Mouse (Mus musculus): Measurements from ENCODE around the gene Gm20388. TPM values are rescaled to one million over a fixed set of nuclear protein-coding genes. Genes with fewer than 3 reads are reported as not detected.
A peak's percentile ranks its signal among the peaks of the same experiment; 100 is the strongest.
"Not testable (repeated sequence)": the region's sequence is repeated elsewhere in the genome, so short reads cannot be mapped to it uniquely, and the experiment has no call there.

Gm20388 gene
- polyA plus RNA-seq, 1 experiment from 2014 or later: 8.3 TPM

- H3K27me3 ChIP-seq (replicated peaks; ENCODE audit: control insufficient read depth, insufficient read depth, low read length); DNase-seq (ENCODE audit: low spot score); H3K4me2 ChIP-seq (ENCODE audit: low read length); H3K4me3 ChIP-seq (ENCODE audit: low read depth, low read length); ATAC-seq (replicated peaks; ENCODE audit: low FRiP score, low TSS enrichment, low read depth); H3K9ac ChIP-seq (ENCODE audit: low read length); H3K9me3 ChIP-seq (ENCODE audit: control insufficient read depth, low read length); H3K36me3 ChIP-seq (ENCODE audit: control insufficient read depth, insufficient read depth, low read length): not testable (repeated sequence)
- WGBS: 73% methylated on average over 3 of the region's 3 CpGs
- Histone ChIP-seq H3K4me1 (replicated peaks; ENCODE audit: control insufficient read depth, insufficient read depth, low read length) (peaks cover 26% of the 10 kb centered on the region), H3K27ac (ENCODE audit: low read depth) (peak overlapping the region; percentile 55; the same call in 1 of the 2 replicates)
These were observed 423.6 kb downstream of the Gm20388 start for GRCm38 (mm10) chr8:120334261-120334660.

- Histone ChIP-seq H3K4me1 (replicated peaks; ENCODE audit: control insufficient read depth, insufficient read depth, low read length) (peaks cover 26% of the 10 kb centered on the region), H3K4me2 (ENCODE audit: low read length) (0 out of 2 replicates have a peak overlapping the region, but pooled peaks have one; percentile 1), H3K9ac (ENCODE audit: low read length) (0 out of 2 replicates have a peak overlapping the region, but pooled peaks have one; percentile 10), H3K27ac (ENCODE audit: low read depth) (peak overlapping the region; percentile 55), H3K36me3 (ENCODE audit: control insufficient read depth, insufficient read depth, low read length) (no peaks in the 10 kb centered on the region), H3K9me3 (ENCODE audit: control insufficient read depth, low read length) (no peaks in the 10 kb centered on the region), H3K27me3 (replicated peaks; ENCODE audit: control insufficient read depth, insufficient read depth, low read length) (no peaks in the 10 kb centered on the region), H3K4me3 (ENCODE audit: low read depth, low read length) (no peak overlapping the region)
- DNase-seq (ENCODE audit: low spot score): no peak
- ATAC-seq (replicated peaks; ENCODE audit: low FRiP score, low TSS enrichment, low read depth): no peak
- WGBS: 4% methylated on average over 4 of the region's 5 CpGs
These were observed 424.2 kb downstream of the Gm20388 start for GRCm38 (mm10) chr8:120334878-120335261.

GRCm38 (mm10) chr8:120335262-120336086 lies 424.8 kb downstream of the Gm20388 start:
- peak; percentile 62 for DNase-seq (ENCODE audit: low spot score)
- no peaks in the 10 kb centered on the region for H3K27me3 ChIP-seq (replicated peaks; ENCODE audit: control insufficient read depth, insufficient read depth, low read length)
- H3K36me3 ChIP-seq (ENCODE audit: control insufficient read depth, insufficient read depth, low read length): no peaks in the 10 kb centered on the region
- peak overlapping the region; percentile 55 for H3K27ac ChIP-seq (ENCODE audit: low read depth)
- no peaks in the 10 kb centered on the region for H3K9me3 ChIP-seq (ENCODE audit: control insufficient read depth, low read length)
- no peak overlapping the region for H3K9ac ChIP-seq (ENCODE audit: low read length)
- WGBS: 9% methylated on average over 17 of the region's 17 CpGs
- H3K4me3 ChIP-seq (ENCODE audit: low read depth, low read length): no peak overlapping the region
- peak; percentile 34; the same call in 1 of the 2 replicates for ATAC-seq (replicated peaks; ENCODE audit: low FRiP score, low TSS enrichment, low read depth)
- H3K4me1 ChIP-seq (replicated peaks; ENCODE audit: control insufficient read depth, insufficient read depth, low read length): peaks cover 28% of the 10 kb centered on the region
- peak overlapping the region; percentile 1; the same call in 1 of the 2 replicates for H3K4me2 ChIP-seq (ENCODE audit: low read length)

DNA sequence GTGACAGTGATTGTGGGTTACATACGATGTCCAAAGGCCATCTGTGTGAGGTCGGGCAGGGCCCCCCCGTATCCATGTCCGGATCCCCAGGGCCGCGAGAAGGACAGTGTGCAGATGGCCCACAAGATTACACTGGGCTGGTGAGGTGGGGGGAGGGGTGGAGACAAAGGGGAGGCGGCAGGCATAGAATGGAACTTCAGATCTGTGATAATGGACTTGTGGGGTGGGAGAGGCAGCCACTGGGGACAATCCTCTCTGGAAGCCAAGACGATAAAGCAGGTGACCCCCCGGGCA lies 425.4 kb downstream of the Gm20388 start:
- Histone ChIP-seq H3K36me3 (ENCODE audit: control insufficient read depth, insufficient read depth, low read length) (no peaks in the 10 kb centered on the region), H3K4me2 (ENCODE audit: low read length) (peak overlapping the region; percentile 1; the same call in 1 of the 2 replicates), H3K4me3 (ENCODE audit: low read depth, low read length) (no peak overlapping the region), H3K9me3 (ENCODE audit: control insufficient read depth, low read length) (no peaks in the 10 kb centered on the region), H3K27me3 (replicated peaks; ENCODE audit: control insufficient read depth, insufficient read depth, low read length) (no peaks in the 10 kb centered on the region), H3K4me1 (replicated peaks; ENCODE audit: control insufficient read depth, insufficient read depth, low read length) (peaks cover 28% of the 10 kb centered on the region), H3K9ac (ENCODE audit: low read length) (no peak overlapping the region), H3K27ac (ENCODE audit: low read depth) (no peak overlapping the region)
- WGBS: 4% methylated on average over 9 of the region's 9 CpGs
- DNase-seq (ENCODE audit: low spot score) (no peak), ATAC-seq (replicated peaks; ENCODE audit: low FRiP score, low TSS enrichment, low read depth) (peak; percentile 20; the same call in 1 of the 2 replicates)

DNA sequence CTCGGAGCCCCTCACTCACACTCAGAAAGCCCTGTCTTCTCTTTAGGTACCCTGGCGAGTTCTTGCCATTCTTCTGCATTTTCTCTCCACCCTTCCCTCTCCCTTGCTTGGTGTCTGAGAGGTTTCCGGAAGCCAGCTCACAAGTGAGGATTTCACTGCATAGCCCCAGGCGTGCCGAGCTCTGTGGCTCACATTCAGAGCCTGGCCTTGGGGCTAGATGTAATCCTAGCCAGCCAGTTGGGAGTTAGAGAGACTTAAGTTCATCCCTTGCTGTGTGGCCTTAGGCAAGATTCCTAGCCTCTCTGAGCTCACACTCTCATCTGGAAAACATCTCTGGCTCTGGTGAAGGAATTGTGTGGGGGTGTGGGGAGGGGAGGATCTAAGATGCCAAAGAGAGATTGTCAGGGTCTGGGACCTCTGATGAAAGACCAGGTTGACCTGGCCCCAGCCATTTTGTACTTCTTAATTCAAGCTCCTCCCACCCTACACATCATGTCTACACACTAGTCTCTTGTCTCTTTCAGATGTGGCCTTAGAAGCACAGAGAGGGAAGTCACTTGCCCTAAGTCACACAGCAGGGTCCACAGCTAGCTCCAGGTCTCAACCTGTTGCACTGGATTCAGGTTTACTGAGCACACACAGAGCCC lies 426.4 kb downstream of the Gm20388 start:
- peaks cover 26% of the 10 kb centered on the region for H3K4me1 ChIP-seq (replicated peaks; ENCODE audit: control insufficient read depth, insufficient read depth, low read length)
- no peak overlapping the region for H3K9ac ChIP-seq (ENCODE audit: low read length)
- no peak overlapping the region for H3K4me2 ChIP-seq (ENCODE audit: low read length)
- no peaks in the 10 kb centered on the region for H3K27me3 ChIP-seq (replicated peaks; ENCODE audit: control insufficient read depth, insufficient read depth, low read length)
- no peaks in the 10 kb centered on the region for H3K36me3 ChIP-seq (ENCODE audit: control insufficient read depth, insufficient read depth, low read length)
- DNase-seq (ENCODE audit: low spot score) (no peak), ATAC-seq (replicated peaks; ENCODE audit: low FRiP score, low TSS enrichment, low read depth) (no peak)
- H3K27ac ChIP-seq (ENCODE audit: low read depth): no peak overlapping the region
- H3K9me3 ChIP-seq (ENCODE audit: control insufficient read depth, low read length): no peaks in the 10 kb centered on the region
- WGBS: 57% methylated on average over 5 of the region's 5 CpGs
- H3K4me3 ChIP-seq (ENCODE audit: low read depth, low read length): no peak overlapping the region

- no peak overlapping the region for H3K4me2 ChIP-seq (ENCODE audit: low read length)
- H3K36me3 ChIP-seq (ENCODE audit: control insufficient read depth, insufficient read depth, low read length): no peaks in the 10 kb centered on the region
- WGBS: 61% methylated on average over 5 of the region's 5 CpGs
- H3K9ac ChIP-seq (ENCODE audit: low read length): no peak overlapping the region
- peaks cover 26% of the 10 kb centered on the region for H3K4me1 ChIP-seq (replicated peaks; ENCODE audit: control insufficient read depth, insufficient read depth, low read length)
- H3K9me3 ChIP-seq (ENCODE audit: control insufficient read depth, low read length): no peaks in the 10 kb centered on the region
- no peak overlapping the region for H3K27ac ChIP-seq (ENCODE audit: low read depth)
- no peak for DNase-seq (ENCODE audit: low spot score)
- no peaks in the 10 kb centered on the region for H3K27me3 ChIP-seq (replicated peaks; ENCODE audit: control insufficient read depth, insufficient read depth, low read length)
- H3K4me3 ChIP-seq (ENCODE audit: low read depth, low read length): no peak overlapping the region
- ATAC-seq (replicated peaks; ENCODE audit: low FRiP score, low TSS enrichment, low read depth): no peak
These were observed 427.0 kb downstream of the Gm20388 start for GRCm38 (mm10) chr8:120337627-120338026.

DNA sequence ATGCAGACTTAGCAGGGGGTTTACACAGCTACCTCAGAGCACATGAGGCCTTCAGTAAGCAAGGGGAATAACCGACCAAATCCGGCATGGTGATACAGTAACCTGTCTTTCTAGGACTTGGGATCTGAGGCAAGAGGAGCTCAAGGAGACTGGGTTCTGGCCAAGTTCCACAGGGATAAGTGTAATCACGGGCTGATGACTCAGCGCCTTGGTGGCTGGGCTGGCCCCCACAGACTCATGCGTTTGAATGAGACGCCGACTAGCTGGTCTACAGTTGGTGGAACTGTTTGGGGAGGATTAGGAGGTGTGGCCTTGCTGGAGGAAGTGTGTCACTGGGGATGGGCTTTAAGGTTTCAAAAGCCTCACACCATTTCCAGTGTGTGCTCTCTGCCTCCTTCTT lies 428.0 kb downstream of the Gm20388 start:
- 89% methylated on average over 7 of the region's 7 CpGs for WGBS
- H3K36me3 ChIP-seq (ENCODE audit: control insufficient read depth, insufficient read depth, low read length): no peaks in the 10 kb centered on the region
- H3K9me3 ChIP-seq (ENCODE audit: control insufficient read depth, low read length): no peaks in the 10 kb centered on the region
- peaks cover 26% of the 10 kb centered on the region for H3K4me1 ChIP-seq (replicated peaks; ENCODE audit: control insufficient read depth, insufficient read depth, low read length)
- no peak overlapping the region for H3K4me3 ChIP-seq (ENCODE audit: low read depth, low read length)
- H3K27ac ChIP-seq (ENCODE audit: low read depth): no peak overlapping the region
- H3K27me3 ChIP-seq (replicated peaks; ENCODE audit: control insufficient read depth, insufficient read depth, low read length): no peaks in the 10 kb centered on the region
- no peak overlapping the region for H3K4me2 ChIP-seq (ENCODE audit: low read length)
- DNase-seq (ENCODE audit: low spot score) (no peak), ATAC-seq (replicated peaks; ENCODE audit: low FRiP score, low TSS enrichment, low read depth) (no peak)
- H3K9ac ChIP-seq (ENCODE audit: low read length): no peak overlapping the region

DNA sequence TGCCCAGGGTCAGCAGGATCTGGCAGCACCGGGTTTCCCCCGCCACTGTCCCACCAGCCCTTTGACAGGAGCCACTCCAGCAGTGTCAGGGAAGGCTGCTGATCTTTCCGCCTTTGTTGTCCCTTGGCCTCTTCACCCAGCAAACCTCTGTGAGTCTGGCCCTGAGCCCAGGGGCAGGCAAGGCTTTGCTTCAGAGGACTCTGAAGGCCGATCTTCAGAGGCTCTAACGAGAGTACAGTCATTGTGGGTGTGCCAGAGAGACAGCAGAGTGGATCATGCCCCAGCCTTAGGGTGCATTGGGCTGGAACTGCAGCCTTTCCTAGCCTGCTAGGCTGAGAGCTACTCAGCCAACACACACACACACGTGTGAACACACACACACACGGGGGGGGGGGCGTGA lies 429.1 kb downstream of the Gm20388 start:
- Histone ChIP-seq H3K27ac (ENCODE audit: low read depth) (no peak overlapping the region), H3K4me1 (replicated peaks; ENCODE audit: control insufficient read depth, insufficient read depth, low read length) (peaks cover 20% of the 10 kb centered on the region), H3K9me3 (ENCODE audit: control insufficient read depth, low read length) (no peaks in the 10 kb centered on the region), H3K9ac (ENCODE audit: low read length) (no peak overlapping the region), H3K27me3 (replicated peaks; ENCODE audit: control insufficient read depth, insufficient read depth, low read length) (no peaks in the 10 kb centered on the region), H3K4me3 (ENCODE audit: low read depth, low read length) (no peak overlapping the region), H3K36me3 (ENCODE audit: control insufficient read depth, insufficient read depth, low read length) (no peaks in the 10 kb centered on the region), H3K4me2 (ENCODE audit: low read length) (no peak overlapping the region)
- ATAC-seq (replicated peaks; ENCODE audit: low FRiP score, low TSS enrichment, low read depth) (no peak), DNase-seq (ENCODE audit: low spot score) (no peak)
- 66% methylated on average over 7 of the region's 8 CpGs for WGBS
